Mouse (Mus musculus) lung, postnatal 0 days (tissue): ENCODE results near the gene Gm28036.

Source experiments
- CTCF ChIP-seq: IDR thresholded peaks from 2 replicates; pipeline ENCODE4 v1.5.1; 2016; ENCODE audit warnings: antibody characterized with exemption, mild to moderate bottlenecking
- EP300 ChIP-seq: IDR thresholded peaks from 2 replicates; pipeline ENCODE4 v1.6.1; 2016; ENCODE audit warnings: antibody characterized with exemption, mild to moderate bottlenecking, control low read depth

- TF ChIP-seq CTCF, result no peak
- no peak for TF ChIP-seq EP300
Measured at GRCm38 (mm10) chr2:156052816-156053215, 74.1 kb downstream of the Gm28036 start, which contains the start of gene Fer1l4.
